Mouse (Mus musculus): ENCODE data around the gene Rasa4. TPM values are rescaled to one million over a fixed set of nuclear protein-coding genes. Genes with fewer than 3 reads are reported as not detected.

Rasa4 gene
- total and polyA plus RNA-seq, 2 experiments from 2014 or later, result 26.8 to 30.6 TPM

- WGBS, result 74% methylated on average over 11 of the region's 11 CpGs
- DNase-seq (ENCODE audit: low spot score), result no peak
- Histone ChIP-seq H3K4me2 (ENCODE audit: low read depth, low read length, poor library complexity, severe bottlenecking) (no peak overlapping the region), H3K4me3 (ENCODE audit: low read depth, low read length) (no peak overlapping the region), H3K9me3 (ENCODE audit: low read length) (no peaks in the 10 kb centered on the region), H3K27ac (ENCODE audit: low read depth, low read length) (no peak overlapping the region), H3K9ac (replicated peaks; ENCODE audit: low read length, poor library complexity, severe bottlenecking) (no peak overlapping the region), H3K4me1 (ENCODE audit: insufficient read depth, low read length) (no peaks in the 10 kb centered on the region), H3K36me3 (ENCODE audit: insufficient read depth, low read length) (no peaks in the 10 kb centered on the region), H3K27me3 (ENCODE audit: insufficient read depth, low read length) (no peaks in the 10 kb centered on the region)
- no peak for ATAC-seq (ENCODE audit: low FRiP score)
- TF ChIP-seq CTCF (IDR thresholded peaks at IDR 0.05), result no peak
Measured at GRCm38 (mm10) chr5:136073526-136073925, 10.2 kb upstream of the Rasa4 start.

GRCm38 (mm10) chr5:136075076-136075475 lies 8.6 kb upstream of the Rasa4 start:
- H3K27ac ChIP-seq (ENCODE audit: low read depth, low read length), result no peak overlapping the region
- H3K36me3 ChIP-seq (ENCODE audit: insufficient read depth, low read length), result no peaks in the 10 kb centered on the region
- H3K4me3 ChIP-seq (ENCODE audit: low read depth, low read length), result no peak overlapping the region
- DNase-seq (ENCODE audit: low spot score), result no peak
- H3K4me2 ChIP-seq (ENCODE audit: low read depth, low read length, poor library complexity, severe bottlenecking), result no peak overlapping the region
- H3K27me3 ChIP-seq (ENCODE audit: insufficient read depth, low read length), result no peaks in the 10 kb centered on the region
- 96% methylated on average over 5 of the region's 5 CpGs for WGBS
- no peaks in the 10 kb centered on the region for H3K4me1 ChIP-seq (ENCODE audit: insufficient read depth, low read length)
- H3K9ac ChIP-seq (replicated peaks; ENCODE audit: low read length, poor library complexity, severe bottlenecking), result no peak overlapping the region
- TF ChIP-seq CTCF (IDR thresholded peaks at IDR 0.05), result no peak
- no peak for ATAC-seq (ENCODE audit: low FRiP score)
- no peaks in the 10 kb centered on the region for H3K9me3 ChIP-seq (ENCODE audit: low read length)

- TF ChIP-seq CTCF (IDR thresholded peaks at IDR 0.05), result no peak
- H3K4me3 ChIP-seq (ENCODE audit: low read depth, low read length), result no peak overlapping the region
- DNase-seq (ENCODE audit: low spot score) (peak; percentile 2), ATAC-seq (ENCODE audit: low FRiP score) (no peak)
- H3K4me1 ChIP-seq (ENCODE audit: insufficient read depth, low read length), result no peaks in the 10 kb centered on the region
- no peaks in the 10 kb centered on the region for H3K36me3 ChIP-seq (ENCODE audit: insufficient read depth, low read length)
- no peaks in the 10 kb centered on the region for H3K27me3 ChIP-seq (ENCODE audit: insufficient read depth, low read length)
- H3K27ac ChIP-seq (ENCODE audit: low read depth, low read length), result no peak overlapping the region
- H3K4me2 ChIP-seq (ENCODE audit: low read depth, low read length, poor library complexity, severe bottlenecking), result no peak overlapping the region
- H3K9me3 ChIP-seq (ENCODE audit: low read length), result no peaks in the 10 kb centered on the region
- H3K9ac ChIP-seq (replicated peaks; ENCODE audit: low read length, poor library complexity, severe bottlenecking), result no peak overlapping the region
- 44% methylated on average over 7 of the region's 7 CpGs for WGBS
Measured at GRCm38 (mm10) chr5:136076284-136076683, 7.4 kb upstream of the Rasa4 start.

- no peak overlapping the region for H3K27ac ChIP-seq (ENCODE audit: low read depth, low read length)
- no peak overlapping the region for H3K4me3 ChIP-seq (ENCODE audit: low read depth, low read length)
- H3K9me3 ChIP-seq (ENCODE audit: low read length), result no peaks in the 10 kb centered on the region
- DNase-seq (ENCODE audit: low spot score) (no peak), ATAC-seq (ENCODE audit: low FRiP score) (no peak)
- no peak overlapping the region for H3K4me2 ChIP-seq (ENCODE audit: low read depth, low read length, poor library complexity, severe bottlenecking)
- H3K27me3 ChIP-seq (ENCODE audit: insufficient read depth, low read length), result no peaks in the 10 kb centered on the region
- WGBS, result 87% methylated on average over 9 of the region's 9 CpGs
- no peak for TF ChIP-seq CTCF (IDR thresholded peaks at IDR 0.05)
- no peaks in the 10 kb centered on the region for H3K36me3 ChIP-seq (ENCODE audit: insufficient read depth, low read length)
- no peaks in the 10 kb centered on the region for H3K4me1 ChIP-seq (ENCODE audit: insufficient read depth, low read length)
- no peak overlapping the region for H3K9ac ChIP-seq (replicated peaks; ENCODE audit: low read length, poor library complexity, severe bottlenecking)
Measured at GRCm38 (mm10) chr5:136077001-136077550, 6.6 kb upstream of the Rasa4 start.

GRCm38 (mm10) chr5:136078136-136078535 lies 5.6 kb upstream of the Rasa4 start:
- no peak for ATAC-seq (ENCODE audit: low FRiP score)
- Histone ChIP-seq H3K27ac (ENCODE audit: low read depth, low read length) (no peak overlapping the region), H3K9ac (replicated peaks; ENCODE audit: low read length, poor library complexity, severe bottlenecking) (no peak overlapping the region), H3K4me3 (ENCODE audit: low read depth, low read length) (no peak overlapping the region), H3K4me1 (ENCODE audit: insufficient read depth, low read length) (no peaks in the 10 kb centered on the region), H3K27me3 (ENCODE audit: insufficient read depth, low read length) (no peaks in the 10 kb centered on the region), H3K9me3 (ENCODE audit: low read length) (no peaks in the 10 kb centered on the region), H3K36me3 (ENCODE audit: insufficient read depth, low read length) (no peaks in the 10 kb centered on the region), H3K4me2 (ENCODE audit: low read depth, low read length, poor library complexity, severe bottlenecking) (no peak overlapping the region)
- 91% methylated on average over 5 of the region's 5 CpGs for WGBS
- no peak for DNase-seq (ENCODE audit: low spot score)
- no peak for TF ChIP-seq CTCF (IDR thresholded peaks at IDR 0.05)

- Histone ChIP-seq H3K27ac (ENCODE audit: low read depth, low read length) (no peak overlapping the region), H3K36me3 (ENCODE audit: insufficient read depth, low read length) (no peaks in the 10 kb centered on the region), H3K9me3 (ENCODE audit: low read length) (no peaks in the 10 kb centered on the region), H3K4me2 (ENCODE audit: low read depth, low read length, poor library complexity, severe bottlenecking) (no peak overlapping the region), H3K9ac (replicated peaks; ENCODE audit: low read length, poor library complexity, severe bottlenecking) (no peak overlapping the region), H3K4me3 (ENCODE audit: low read depth, low read length) (no peak overlapping the region), H3K4me1 (ENCODE audit: insufficient read depth, low read length) (peaks cover 7% of the 10 kb centered on the region; the same call in 1 of the 2 replicates), H3K27me3 (ENCODE audit: insufficient read depth, low read length) (no peaks in the 10 kb centered on the region)
- 80% methylated on average over 4 of the region's 4 CpGs for WGBS
- ATAC-seq (ENCODE audit: low FRiP score) (no peak), DNase-seq (ENCODE audit: low spot score) (no peak)
- TF ChIP-seq CTCF (IDR thresholded peaks at IDR 0.05), result peak; percentile 41
Measured at GRCm38 (mm10) chr5:136082345-136082744, 1.4 kb upstream of the Rasa4 start.
